Mouse (Mus musculus) cerebellum, adult 9-11 months (tissue): ENCODE data around the gene Poc1a.
A peak's percentile ranks its signal among the peaks of the same experiment; 100 is the strongest.

Experiments used
- DNase-seq: peaks from one replicate; pipeline ENCODE4 v3.0.0; 2022

The Poc1a gene

GRCm38 (mm10) chr9:106369801-106370485 lies 89.1 kb downstream of the Poc1a start:
- peak; percentile 59 for DNase-seq

DNA sequence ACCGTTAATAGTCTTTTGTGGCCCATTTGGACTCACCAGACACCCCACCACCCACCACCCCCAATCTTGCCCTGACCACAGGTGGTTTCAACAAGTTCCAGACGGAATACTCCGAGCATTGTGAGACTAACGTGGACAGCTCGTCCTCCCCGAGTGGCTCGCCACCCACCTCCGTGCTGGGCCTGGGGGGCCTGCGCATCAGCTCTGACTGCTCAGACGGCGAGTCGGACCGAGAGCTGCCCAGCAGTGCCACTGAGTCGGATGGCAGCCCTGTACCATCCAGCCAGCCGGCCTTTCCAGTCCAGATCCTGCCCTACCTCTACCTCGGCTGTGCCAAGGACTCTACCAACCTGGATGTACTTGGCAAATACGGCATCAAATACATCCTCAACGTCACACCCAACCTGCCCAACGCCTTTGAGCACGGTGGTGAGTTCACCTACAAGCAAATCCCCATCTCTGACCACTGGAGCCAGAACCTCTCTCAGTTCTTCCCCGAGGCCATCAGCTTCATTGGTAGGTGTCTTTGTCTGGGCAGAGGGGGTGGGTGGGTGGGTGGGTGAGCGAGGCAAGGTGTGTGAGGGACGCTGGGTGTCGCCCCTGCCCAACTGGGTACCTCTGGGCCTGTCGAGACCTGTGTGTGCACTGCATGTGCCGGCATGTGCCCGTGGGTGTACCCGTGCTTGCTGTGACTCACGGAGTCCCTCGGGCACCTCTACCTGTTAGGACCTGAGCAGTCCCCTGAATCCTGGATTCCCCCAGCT lies 89.9 kb downstream of the Poc1a start:
- peak; percentile 41 for DNase-seq

DNA sequence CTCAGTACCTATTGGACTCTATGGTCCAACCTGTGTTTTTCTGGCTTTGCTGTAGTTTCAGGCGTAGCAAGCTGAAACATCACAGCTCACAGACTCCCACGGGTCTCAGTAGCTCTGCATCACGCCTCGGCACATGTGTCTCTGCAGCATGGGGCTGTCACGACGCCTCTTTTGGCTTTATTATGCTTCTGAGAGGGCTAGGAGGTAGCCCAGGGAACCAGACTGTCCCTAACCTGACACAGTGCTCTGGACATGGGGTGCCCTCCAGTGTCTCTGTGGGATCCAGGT lies 90.5 kb downstream of the Poc1a start:
- no peak for DNase-seq

- peak; percentile 57 for DNase-seq
Measured at GRCm38 (mm10) chr9:106371776-106372175, 90.9 kb downstream of the Poc1a start.

- DNase-seq: no peak
Measured at GRCm38 (mm10) chr9:106372431-106373412, 91.9 kb downstream of the Poc1a start.

- peak; percentile 22 for DNase-seq
Measured at GRCm38 (mm10) chr9:106373973-106374372, 93.1 kb downstream of the Poc1a start.

- DNase-seq: peak; percentile 54
Measured at GRCm38 (mm10) chr9:106377247-106377646, 96.4 kb downstream of the Poc1a start.

DNA sequence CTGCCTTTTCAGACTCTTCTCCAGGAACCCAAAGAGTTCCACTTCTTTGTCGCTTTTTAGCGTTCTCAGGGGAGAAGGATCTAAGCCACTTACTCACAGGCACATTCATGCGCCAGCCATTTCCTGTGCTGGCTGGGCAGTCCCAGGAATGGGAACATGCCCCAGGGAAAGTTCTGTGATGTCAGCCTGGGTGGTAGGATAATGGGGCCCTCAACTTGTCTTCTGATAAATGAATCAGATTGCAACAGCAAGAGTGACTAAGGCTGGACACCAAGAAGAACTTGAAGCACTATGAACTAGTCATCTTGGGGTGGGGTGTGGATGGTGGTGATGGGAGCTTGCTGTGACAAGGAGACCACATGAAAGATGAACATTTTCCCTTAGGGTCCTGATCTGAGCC lies 97.2 kb downstream of the Poc1a start:
- no peak for DNase-seq

DNA sequence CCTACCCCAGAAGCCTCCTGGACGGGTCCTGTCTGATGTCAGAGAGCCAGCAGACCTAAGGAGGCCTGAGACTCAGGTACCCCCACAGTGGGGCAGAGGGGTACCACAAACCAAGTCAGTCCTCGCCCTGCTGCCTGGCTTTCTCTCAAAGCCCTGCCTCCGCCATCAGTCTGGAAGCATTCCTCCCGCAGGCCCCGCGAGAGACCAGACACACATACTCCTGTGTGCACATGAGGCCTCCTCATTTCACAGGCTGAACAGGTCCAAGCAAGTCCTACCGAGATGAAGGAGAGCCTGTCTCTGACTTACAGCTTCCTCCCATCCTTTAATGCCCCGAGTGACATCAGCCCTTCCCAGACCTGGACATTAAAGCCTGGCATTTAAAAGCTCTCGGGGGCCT lies 97.9 kb downstream of the Poc1a start:
- DNase-seq: no peak

GRCm38 (mm10) chr9:106386181-106386864 lies 105.5 kb downstream of the Poc1a start:
- peak; percentile 29 for DNase-seq

DNA sequence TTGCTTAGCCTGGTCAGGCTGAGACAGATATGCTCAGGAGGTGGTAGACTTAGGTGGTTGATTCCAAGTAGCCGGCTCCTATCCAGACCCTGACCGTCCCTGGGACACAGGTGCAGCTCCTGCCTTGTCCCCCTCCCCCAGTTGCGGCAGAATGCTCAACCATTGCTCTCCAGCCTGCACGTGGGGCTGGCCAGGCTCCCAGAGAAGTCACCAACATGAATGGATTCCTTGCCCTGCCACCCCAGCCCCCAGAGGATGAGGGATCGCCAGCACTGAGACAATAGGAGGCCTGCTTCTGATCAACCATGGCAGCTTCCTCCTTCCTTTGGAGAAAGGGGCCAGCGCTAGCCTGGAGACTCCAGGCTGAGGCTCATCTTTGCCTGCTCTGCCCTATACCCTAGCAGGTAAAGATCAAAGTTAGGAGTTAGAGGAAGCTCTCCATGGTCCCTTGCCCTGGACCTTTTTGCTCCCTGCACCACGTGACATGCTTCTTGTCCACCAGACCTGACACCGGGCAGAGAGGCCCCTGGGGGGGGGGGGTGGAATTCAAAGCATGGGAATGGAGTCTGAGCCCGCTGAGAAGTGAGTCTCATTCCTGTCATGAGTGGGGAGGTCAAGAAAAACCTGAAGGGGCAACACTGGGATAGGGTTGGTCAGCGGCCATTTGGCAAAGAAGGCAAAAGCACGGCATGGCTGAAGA lies 112.1 kb downstream of the Poc1a start:
- no peak for DNase-seq

GRCm38 (mm10) chr9:106393548-106393947 lies 112.7 kb downstream of the Poc1a start:
- DNase-seq: no peak

DNA sequence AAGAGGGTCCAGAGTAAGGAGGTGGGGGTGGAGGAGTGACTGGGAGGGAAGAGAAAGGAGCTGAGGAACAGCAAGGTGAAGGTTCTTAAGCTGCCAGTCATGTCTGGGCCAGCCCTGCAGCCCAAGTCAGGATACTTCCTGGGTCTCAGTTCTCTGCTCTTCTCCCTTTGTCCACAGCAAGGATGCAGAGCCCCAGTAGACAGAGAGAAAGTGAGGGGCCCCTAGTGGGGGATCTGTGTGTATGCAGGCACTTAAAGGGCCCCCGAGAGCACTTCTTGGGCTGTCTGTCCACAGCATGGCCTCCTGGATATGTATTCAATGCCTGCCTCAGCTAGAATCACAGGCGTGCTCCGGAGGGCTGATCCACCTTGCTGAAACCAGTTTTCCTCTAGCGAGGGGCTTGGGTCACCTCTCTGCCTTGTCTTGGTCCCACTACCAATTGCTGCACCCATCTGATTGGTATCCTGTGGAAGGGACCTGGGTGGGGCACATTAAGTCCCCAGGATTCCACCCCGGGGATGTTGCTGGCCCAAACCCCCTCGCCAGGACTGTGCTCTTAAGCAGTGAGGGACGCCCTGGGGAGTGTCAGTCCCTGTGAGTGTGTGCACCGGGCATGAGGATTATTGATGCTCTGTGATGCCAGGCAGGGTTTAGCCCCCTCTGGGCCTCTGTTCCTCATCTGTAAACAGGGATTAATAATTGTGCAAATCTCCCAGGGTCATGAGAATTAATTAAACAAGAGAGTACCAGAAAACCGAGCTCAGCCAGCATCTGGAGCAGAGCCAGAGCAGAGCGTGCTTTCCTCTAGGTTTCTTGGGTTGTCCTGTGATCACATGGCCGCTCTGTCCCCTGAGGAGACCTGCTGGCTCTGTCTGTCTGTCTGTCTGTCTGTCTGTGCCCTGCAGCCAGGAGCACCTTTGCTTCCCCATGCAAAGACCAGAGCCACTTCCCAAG lies 114.1 kb downstream of the Poc1a start:
- DNase-seq: no peak

DNA sequence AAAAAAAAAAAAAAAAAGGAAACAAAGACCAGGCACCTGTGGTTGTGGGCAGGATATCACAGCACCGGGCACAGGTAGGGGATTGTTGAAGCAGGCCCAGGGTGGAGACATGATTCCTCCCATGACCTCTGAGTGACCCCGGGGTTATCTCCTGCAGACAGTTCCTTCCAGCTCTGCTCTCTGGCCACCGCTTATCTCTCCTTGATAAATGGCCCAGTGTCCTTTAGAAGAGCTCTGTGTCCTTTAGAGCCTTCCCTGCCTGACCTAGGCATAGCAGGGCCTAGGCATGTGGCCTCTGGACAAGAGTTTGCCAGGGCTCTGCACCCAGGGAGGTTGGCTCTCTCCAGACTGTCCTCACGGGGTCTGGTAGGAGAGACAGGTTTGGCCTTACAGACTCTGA lies 116.9 kb downstream of the Poc1a start:
- no peak for DNase-seq

DNA sequence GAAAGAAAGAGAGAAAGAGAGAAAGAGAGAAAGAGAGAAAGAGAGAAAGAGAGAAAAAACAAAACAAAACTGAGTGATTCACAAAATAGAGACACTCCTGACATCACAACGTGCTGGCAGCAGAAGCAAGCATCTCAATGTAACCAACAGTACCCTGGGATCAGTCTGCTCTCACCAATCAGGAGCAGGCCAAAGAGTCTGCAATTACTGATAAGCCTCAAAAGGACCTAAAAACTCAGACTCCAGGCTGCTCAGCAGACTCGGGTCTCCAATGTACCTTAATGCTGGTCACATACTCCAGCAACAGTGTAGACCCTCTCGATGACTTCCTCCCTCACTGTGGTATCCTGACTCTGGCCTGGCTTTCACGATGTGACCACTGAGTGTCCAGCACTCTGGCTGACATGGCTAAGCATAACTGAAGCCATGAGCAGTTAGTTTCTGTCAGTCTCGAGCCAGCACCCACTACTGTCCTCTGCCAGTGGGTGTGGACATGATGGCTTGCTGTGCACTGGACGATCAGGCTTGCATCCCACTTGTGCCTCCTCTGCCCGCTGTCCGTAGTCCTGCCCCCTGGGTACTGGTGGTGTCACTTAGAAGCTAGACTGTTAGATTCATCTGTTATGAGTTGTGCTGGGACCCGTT lies 117.9 kb downstream of the Poc1a start:
- DNase-seq: no peak

GRCm38 (mm10) chr9:106399808-106400207 lies 118.9 kb downstream of the Poc1a start:
- DNase-seq: no peak
